Mouse (Mus musculus) splenic B cell, adult 2 months (primary cell): ENCODE data around the gene Rnf215.
"Not testable (repeated sequence)": the region's sequence is repeated elsewhere in the genome, so short reads cannot be mapped to it uniquely, and the experiment has no call there.

Experiments used
- DNase-seq: peaks from one replicate; pipeline ENCODE4 v3.0.0-alpha.2; 2011; ENCODE audit warnings: low read depth, low spot score
- H3K27me3 ChIP-seq: 2 replicates; pipeline ENCODE4 v1.6.1; 2012; ENCODE audit warnings: mild to moderate bottlenecking, low read length, moderate library complexity, mixed read lengths; ENCODE audit not compliant: control insufficient read depth, poor library complexity, insufficient read depth, severe bottlenecking
- H3K36me3 ChIP-seq: 2 replicates; pipeline ENCODE4 v1.6.1; 2012; ENCODE audit warnings: mild to moderate bottlenecking, low read length, moderate library complexity, mixed read lengths; ENCODE audit not compliant: control insufficient read depth, poor library complexity, insufficient read depth, severe bottlenecking

Rnf215 gene

GRCm38 (mm10) chr11:4104989-4105388 is 30.0 kb upstream of the Rnf215 start:
- Histone ChIP-seq H3K36me3 (no peaks in the 10 kb centered on the region), H3K27me3 (no peaks in the 10 kb centered on the region)
- DNase-seq, result no peak

- Histone ChIP-seq H3K27me3 (no peaks in the 10 kb centered on the region), H3K36me3 (no peaks in the 10 kb centered on the region)
- DNase-seq, result no peak
Measured at GRCm38 (mm10) chr11:4105444-4105843, 29.6 kb upstream of the Rnf215 start.

DNA sequence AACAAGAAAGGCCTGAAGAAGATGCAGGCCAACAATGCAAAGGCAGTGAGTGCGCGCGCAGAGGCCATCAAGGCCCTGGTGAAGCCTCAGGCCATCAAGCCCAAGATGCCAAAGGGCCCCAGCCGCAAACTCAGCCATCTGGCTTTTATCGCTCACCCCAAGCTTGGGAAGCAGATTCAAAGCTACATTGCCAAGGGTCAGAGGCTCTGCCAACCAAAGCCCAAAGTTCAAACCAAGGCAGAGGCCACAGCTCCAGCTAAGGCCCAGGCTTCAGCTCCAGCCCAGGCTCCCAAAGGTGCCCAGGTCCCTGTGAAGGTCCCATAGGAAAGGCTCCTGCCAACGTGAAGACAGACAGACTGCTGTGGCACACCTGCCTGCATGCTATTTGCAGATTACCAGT is 27.1 kb upstream of the Rnf215 start:
- not testable (repeated sequence) for H3K36me3 ChIP-seq, H3K27me3 ChIP-seq, DNase-seq

DNA sequence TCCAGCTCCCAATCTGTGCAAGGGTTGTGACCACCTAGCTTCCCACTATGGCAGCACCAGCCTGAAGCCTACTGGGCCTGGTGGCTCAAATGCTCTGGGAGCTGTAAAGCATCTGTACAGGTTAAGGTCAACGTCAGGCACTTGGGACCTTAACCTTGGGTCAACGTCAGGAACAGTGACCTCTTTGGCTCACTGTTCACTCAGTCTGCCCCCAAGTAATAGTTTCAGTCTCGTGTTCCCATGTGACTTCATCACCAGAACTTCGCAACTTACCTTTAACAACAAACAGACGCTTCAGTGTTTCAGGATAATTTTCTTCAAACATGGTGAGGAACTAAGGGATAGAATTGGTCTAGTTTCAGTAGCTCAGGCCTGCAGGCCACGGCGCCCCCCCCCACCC is 26.3 kb upstream of the Rnf215 start:
- Histone ChIP-seq H3K36me3 (no peaks in the 10 kb centered on the region), H3K27me3 (no peaks in the 10 kb centered on the region)
- DNase-seq, result no peak

DNA sequence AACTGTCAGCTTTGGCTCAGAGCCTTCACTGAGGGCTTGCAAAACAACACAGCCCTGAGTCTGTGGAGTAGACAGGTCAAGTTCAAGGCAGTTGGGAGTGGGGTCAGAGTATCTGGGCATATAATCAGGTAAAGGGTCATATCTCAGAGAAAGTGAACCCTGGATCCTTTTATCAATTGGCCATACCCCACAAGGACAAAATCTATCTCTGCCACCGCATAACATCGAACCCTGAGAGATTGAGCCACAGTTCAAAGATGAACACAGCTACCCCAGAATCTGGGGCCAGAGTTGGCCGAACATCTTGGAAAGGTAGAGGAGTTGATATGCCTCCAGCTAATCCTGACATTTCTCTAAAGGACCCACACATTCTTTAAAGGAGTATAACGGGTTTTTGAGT is 23.0 kb upstream of the Rnf215 start:
- no peak for DNase-seq
- no peaks in the 10 kb centered on the region for H3K27me3 ChIP-seq

GRCm38 (mm10) chr11:4112861-4113260 is 22.1 kb upstream of the Rnf215 start:
- no peaks in the 10 kb centered on the region for H3K36me3 ChIP-seq
- H3K27me3 ChIP-seq, result no peaks in the 10 kb centered on the region
- DNase-seq, result no peak

More for the DNA sequence above, 23.0 kb upstream of the Rnf215 start:
- no peaks in the 10 kb centered on the region for H3K36me3 ChIP-seq

DNA sequence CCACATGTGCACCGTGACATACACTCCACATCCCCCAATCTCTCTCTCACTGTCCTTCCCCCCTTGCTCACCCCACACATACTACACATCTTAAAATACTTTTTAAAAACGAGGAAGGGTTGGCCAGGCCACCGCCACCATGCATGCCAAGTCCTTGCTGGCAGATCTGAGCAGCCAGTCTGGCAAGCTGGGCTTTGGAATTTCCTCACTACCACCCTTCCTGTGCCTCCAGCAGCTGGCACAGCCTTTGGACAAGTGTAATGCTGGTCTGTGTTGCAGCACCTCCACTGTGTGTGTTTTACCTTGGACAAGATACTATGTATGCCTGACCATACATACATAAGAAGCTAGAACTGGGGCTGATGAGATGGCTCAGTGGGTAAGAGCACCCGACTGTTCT is 21.5 kb upstream of the Rnf215 start:
- no peaks in the 10 kb centered on the region for H3K27me3 ChIP-seq
- no peak for DNase-seq
- no peaks in the 10 kb centered on the region for H3K36me3 ChIP-seq

- H3K27me3 ChIP-seq, result no peaks in the 10 kb centered on the region
- DNase-seq, result no peak
- no peaks in the 10 kb centered on the region for H3K36me3 ChIP-seq
Measured at GRCm38 (mm10) chr11:4113970-4114369, 21.0 kb upstream of the Rnf215 start.

DNA sequence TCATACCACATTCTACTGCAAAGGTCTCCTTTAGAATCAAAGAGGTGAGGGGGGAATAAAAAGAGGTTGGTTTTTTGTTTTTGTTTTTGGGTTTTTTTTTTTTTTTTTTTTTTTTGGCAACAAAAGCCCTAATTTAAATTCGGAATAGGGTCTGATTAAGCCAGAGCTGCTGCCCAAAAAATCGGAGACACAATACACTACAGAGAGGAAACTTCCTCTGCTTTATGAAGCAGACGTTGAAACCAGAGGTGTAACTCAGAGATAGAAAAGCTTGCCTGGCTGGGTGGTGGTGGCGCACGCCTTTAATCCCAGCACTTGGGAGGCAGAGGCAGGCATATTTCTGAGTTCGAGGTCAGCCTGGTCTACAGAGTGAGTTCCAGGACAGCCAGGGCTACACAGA is 20.5 kb upstream of the Rnf215 start:
- H3K36me3 ChIP-seq, H3K27me3 ChIP-seq, DNase-seq: not testable (repeated sequence)

GRCm38 (mm10) chr11:4115407-4115806 is 19.6 kb upstream of the Rnf215 start:
- DNase-seq, result no peak
- Histone ChIP-seq H3K36me3 (no peaks in the 10 kb centered on the region), H3K27me3 (no peaks in the 10 kb centered on the region)

GRCm38 (mm10) chr11:4116458-4117141 is 18.4 kb upstream of the Rnf215 start:
- Histone ChIP-seq H3K27me3 (no peaks in the 10 kb centered on the region), H3K36me3 (no peaks in the 10 kb centered on the region)
- DNase-seq, result no peak

DNA sequence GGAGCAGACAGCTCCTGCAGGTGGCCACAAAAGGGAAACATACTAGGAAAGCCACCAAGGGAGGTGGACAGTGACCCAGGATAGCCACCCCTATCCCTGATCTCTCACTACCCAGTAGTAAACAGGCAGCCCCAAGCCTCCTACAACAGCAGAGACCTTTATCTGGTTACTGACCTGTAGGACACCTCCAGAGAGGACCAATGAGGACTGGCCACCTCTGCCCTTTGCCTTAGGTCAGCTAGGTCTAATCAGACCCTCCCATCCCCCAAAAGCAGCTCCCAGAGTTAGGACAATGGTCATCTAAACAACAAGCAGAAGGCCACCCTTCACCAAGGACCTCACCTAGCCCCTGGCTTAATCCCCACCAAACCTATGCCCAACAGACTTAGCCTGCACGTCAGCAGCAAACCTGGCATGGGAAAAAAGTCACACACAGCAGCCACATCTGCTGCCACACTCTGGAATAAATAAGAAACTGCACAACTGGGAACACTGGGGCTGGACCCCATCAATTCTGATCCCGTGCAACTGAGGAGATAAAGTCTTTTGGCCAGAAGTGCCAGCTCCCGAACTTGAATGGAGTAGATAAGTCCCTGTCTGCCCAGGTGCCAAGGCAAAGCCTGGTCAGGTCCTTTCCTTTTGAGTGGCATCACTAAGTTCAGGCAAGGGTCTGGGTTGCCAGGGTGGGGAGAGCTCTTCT is 17.5 kb upstream of the Rnf215 start:
- H3K27me3 ChIP-seq, result no peaks in the 10 kb centered on the region
- no peaks in the 10 kb centered on the region for H3K36me3 ChIP-seq
- no peak for DNase-seq

DNA sequence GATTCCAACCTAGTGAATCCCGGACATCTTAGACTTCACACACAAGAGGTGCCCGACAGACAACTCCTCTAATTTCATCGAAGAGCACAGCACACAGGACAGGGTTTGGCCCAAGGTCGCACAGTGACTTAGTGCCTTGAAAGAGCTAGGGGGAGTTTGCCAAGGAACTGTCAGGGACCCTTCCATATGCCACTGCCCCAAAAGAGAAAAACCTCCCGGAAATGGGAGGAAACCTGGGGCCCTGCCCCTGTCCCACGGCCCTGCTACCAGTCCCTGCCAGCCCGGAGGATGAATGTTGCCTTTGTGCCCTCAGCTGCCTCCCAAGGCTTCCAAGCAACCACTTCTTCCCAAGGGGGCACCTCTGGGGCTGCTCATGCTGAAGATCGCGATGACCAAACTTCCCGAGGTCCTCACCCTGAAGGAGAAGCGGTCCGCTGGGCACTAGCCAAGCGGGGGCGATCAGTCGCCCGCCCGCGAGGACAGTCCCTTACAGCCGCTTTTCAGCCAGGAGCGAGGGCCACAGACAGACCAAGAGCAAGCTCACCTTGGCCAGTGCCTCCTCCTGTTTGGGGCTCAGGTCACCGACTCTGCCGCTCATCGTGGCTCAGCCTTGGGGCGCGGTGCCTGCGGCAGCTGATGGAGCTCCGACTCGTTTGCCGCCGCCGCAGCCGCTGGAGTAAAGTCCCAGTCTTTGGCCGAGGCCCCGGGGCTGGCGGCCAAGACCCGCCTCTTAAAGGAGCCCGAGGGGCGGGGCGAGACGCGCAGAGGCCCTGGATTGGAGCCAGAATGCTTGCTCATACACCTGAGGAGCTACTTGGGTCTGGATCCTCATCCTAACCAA is 16.7 kb upstream of the Rnf215 start:
- peak; percentile 31 for DNase-seq
- Histone ChIP-seq H3K36me3 (no peaks in the 10 kb centered on the region), H3K27me3 (no peaks in the 10 kb centered on the region)

DNA sequence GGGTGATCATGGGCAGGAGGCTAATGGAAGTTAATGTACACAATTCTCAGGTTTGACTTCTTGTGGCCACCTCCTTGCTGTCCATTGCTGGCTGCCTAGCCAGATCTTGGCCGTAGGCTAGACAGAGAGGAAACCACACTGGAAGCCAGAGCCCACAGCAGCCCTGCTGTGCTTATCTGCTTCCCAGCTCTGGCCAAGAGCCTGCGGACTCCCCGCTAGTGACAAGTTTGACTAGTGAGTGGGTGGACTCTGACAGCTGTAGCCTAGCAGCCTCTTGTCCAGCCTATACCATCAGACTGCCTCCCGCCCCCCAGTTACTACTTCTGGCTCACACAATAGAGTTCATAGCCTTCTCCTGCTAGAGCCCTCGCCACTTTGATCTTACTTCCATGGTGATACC is 15.4 kb upstream of the Rnf215 start:
- no peaks in the 10 kb centered on the region for H3K27me3 ChIP-seq
- no peaks in the 10 kb centered on the region for H3K36me3 ChIP-seq

GRCm38 (mm10) chr11:4121691-4122090 is 13.3 kb upstream of the Rnf215 start:
- H3K36me3 ChIP-seq, result no peaks in the 10 kb centered on the region
- no peak for DNase-seq
- no peaks in the 10 kb centered on the region for H3K27me3 ChIP-seq

More for the DNA sequence above, 15.4 kb upstream of the Rnf215 start:
- DNase-seq, result no peak
